Mouse (Mus musculus): ENCODE data around the gene Racgap1.

DNA sequence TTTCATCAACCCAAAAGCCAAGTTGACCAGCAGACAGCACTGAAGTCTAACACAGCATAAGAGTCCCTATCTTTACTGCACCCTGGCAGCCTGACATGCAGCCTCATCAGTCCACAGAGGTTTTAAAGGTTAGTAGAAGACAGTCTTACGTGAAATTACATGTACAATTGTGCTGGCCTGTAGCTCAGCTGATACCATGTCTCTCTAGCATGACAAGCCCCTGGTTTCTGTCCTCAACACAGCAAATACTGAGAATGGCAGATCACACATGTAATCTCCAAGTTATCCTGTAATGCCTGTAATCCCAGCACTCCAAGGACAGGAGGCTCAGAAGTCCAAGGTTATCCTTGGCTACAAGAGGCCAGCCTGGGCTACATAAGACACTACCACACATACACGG, 1.2 kb downstream of the Racgap1 start:
- TF ChIP-seq CTCF (IDR thresholded peaks at IDR 0.05) = no peak
- TF ChIP-seq EP300 (IDR thresholded peaks at IDR 0.05) = no peak

All from lung, postnatal 0 days (tissue).